Mouse (Mus musculus) forebrain, embryonic 14.5 days (tissue): ENCODE data around the gene Erfe. TPM values are rescaled to one million over a fixed set of nuclear protein-coding genes. Genes with fewer than 3 reads are reported as not detected.

ENCODE experiments used
- ATAC-seq: fragments of 200-750 bp; cut with Nextera tagmentation; 2 replicates; pipeline ENCODE4 v1.8.0; 2017; ENCODE audit warnings: mild to moderate bottlenecking, moderate library complexity
- DNase-seq: peaks from one replicate; pipeline ENCODE4 v3.0.0-alpha.2; 2015; ENCODE audit warnings: low spot score
- H3K27ac ChIP-seq: fragments of 300-500 bp; sonication (generic); 2 replicates; pipeline ENCODE4 v1.5.1; 2014; ENCODE audit warnings: low read depth, mild to moderate bottlenecking, control low read depth, low read length, moderate library complexity
- H3K27me3 ChIP-seq: fragments of 300-500 bp; sonication (generic); replicated peaks from 2 replicates; pipeline ENCODE4 v1.6.1; 2014; ENCODE audit warnings: low read length, control low read depth, mixed read lengths; ENCODE audit not compliant: control insufficient read depth, insufficient read depth
- H3K36me3 ChIP-seq: fragments of 300-500 bp; sonication (generic); 2 replicates; pipeline ENCODE4 v1.6.1; 2014; ENCODE audit warnings: low read length, control low read depth; ENCODE audit not compliant: control insufficient read depth, insufficient read depth
- H3K4me1 ChIP-seq: fragments of 300-500 bp; sonication (generic); 2 replicates; pipeline ENCODE4 v1.6.1; 2014; ENCODE audit warnings: antibody characterized with exemption, low read length, control low read depth; ENCODE audit not compliant: control insufficient read depth, insufficient read depth
- H3K4me2 ChIP-seq: fragments of 300-500 bp; sonication (generic); 2 replicates; pipeline ENCODE4 v1.6.1; 2014; ENCODE audit warnings: mild to moderate bottlenecking, control low read depth, low read length
- H3K4me3 ChIP-seq: fragments of 300-500 bp; sonication (generic); 2 replicates; pipeline ENCODE4 v1.5.1; 2014; ENCODE audit warnings: low read depth, low read length, control low read depth
- H3K9ac ChIP-seq: fragments of 300-500 bp; sonication (generic); 2 replicates; pipeline ENCODE4 v1.6.1; 2014; ENCODE audit warnings: mild to moderate bottlenecking, low read length, control low read depth, moderate library complexity
- H3K9me3 ChIP-seq: fragments of 300-500 bp; sonication (generic); replicated peaks from 2 replicates; pipeline ENCODE4 v1.6.1; 2016; ENCODE audit warnings: low read length, control low read depth, mixed read lengths; ENCODE audit not compliant: control insufficient read depth
- WGBS: fragments of 180-500 bp; shearing (Covaris S2); extraction: QIAGEN DNeasy Blood & Tissue Kit; methylation state at CpG from one replicate; pipeline ENCODE4 v1.1.7; 2014; 5-methylcytosine and 5-hydroxymethylcytosine counted together
- polyA plus RNA-seq: library from polyadenylated mRNA; unstranded; fragments of >200 nt; fragmentation: Nextera tagmentation; extraction: Ambion mirVana; gene quantifications from 2 replicates; pipeline ENCODE4 v1.2.1, GENCODE M21; 2014

Gene Erfe
- polyA plus RNA-seq, 1 experiment from 2014 or later = 0.27 TPM

GRCm38 (mm10) chr1:91344001-91344400, 22.2 kb upstream of the Erfe start:
- no peak overlapping the region for H3K27ac ChIP-seq
- no peak overlapping the region for H3K4me3 ChIP-seq
- no peaks in the 10 kb centered on the region for H3K4me1 ChIP-seq
- ATAC-seq = no peak
- peak; percentile 37 for DNase-seq
- no peak overlapping the region for H3K9ac ChIP-seq
- no peaks in the 10 kb centered on the region for H3K9me3 ChIP-seq
- peaks cover 38% of the 10 kb centered on the region for H3K27me3 ChIP-seq
- 84% methylated on average over 3 of the region's 3 CpGs for WGBS
- no peak overlapping the region for H3K4me2 ChIP-seq
- no peaks in the 10 kb centered on the region for H3K36me3 ChIP-seq

GRCm38 (mm10) chr1:91344921-91345685, 21.1 kb upstream of the Erfe start:
- H3K9me3 ChIP-seq = no peaks in the 10 kb centered on the region
- H3K27me3 ChIP-seq = peaks cover 38% of the 10 kb centered on the region
- ATAC-seq = no peak
- no peaks in the 10 kb centered on the region for H3K36me3 ChIP-seq
- H3K4me1 ChIP-seq = no peaks in the 10 kb centered on the region
- H3K4me2 ChIP-seq = peak overlapping the region; percentile 48
- no peak overlapping the region for H3K27ac ChIP-seq
- peak overlapping the region; percentile 24 for H3K4me3 ChIP-seq
- H3K9ac ChIP-seq = 0 out of 2 replicates have a peak overlapping the region, but pooled peaks have one; percentile 29
- DNase-seq = peak; percentile 19
- 6% methylated on average over 68 of the region's 68 CpGs for WGBS

- peaks cover 38% of the 10 kb centered on the region for H3K27me3 ChIP-seq
- peak; percentile 85; the same call in 1 of the 2 replicates for ATAC-seq
- 36% methylated on average over 3 of the region's 3 CpGs for WGBS
These were observed 19.3 kb upstream of the Erfe start for GRCm38 (mm10) chr1:91346892-91347291.

GRCm38 (mm10) chr1:91350841-91351240, 15.4 kb upstream of the Erfe start, which contains the start of gene Klhl30:
Klhl30 (plus strand) TSS chr1:91351016.
- H3K9me3 ChIP-seq = no peaks in the 10 kb centered on the region
- no peak for ATAC-seq
- H3K4me1 ChIP-seq = no peaks in the 10 kb centered on the region

More at GRCm38 (mm10) chr1:91346892-91347291, 19.3 kb upstream of the Erfe start:
- no peak overlapping the region for H3K4me2 ChIP-seq
- H3K4me3 ChIP-seq = no peak overlapping the region
- no peak overlapping the region for H3K27ac ChIP-seq
- no peaks in the 10 kb centered on the region for H3K9me3 ChIP-seq
- DNase-seq = peak; percentile 76
- H3K9ac ChIP-seq = no peak overlapping the region
- no peaks in the 10 kb centered on the region for H3K4me1 ChIP-seq
- no peaks in the 10 kb centered on the region for H3K36me3 ChIP-seq

GRCm38 (mm10) chr1:91351249-91351648, 15.0 kb upstream of the Erfe start:
- 80% methylated on average over 3 of the region's 3 CpGs for WGBS
- Histone ChIP-seq H3K27me3 (peaks cover 6% of the 10 kb centered on the region), H3K36me3 (no peaks in the 10 kb centered on the region), H3K4me1 (no peaks in the 10 kb centered on the region), H3K9me3 (no peaks in the 10 kb centered on the region), H3K4me2 (no peak overlapping the region), H3K27ac (no peak overlapping the region), H3K9ac (no peak overlapping the region), H3K4me3 (no peak overlapping the region)
- ATAC-seq (no peak), DNase-seq (no peak)

More at GRCm38 (mm10) chr1:91350841-91351240, 15.4 kb upstream of the Erfe start, which contains the start of gene Klhl30:
- Histone ChIP-seq H3K9ac (no peak within 1 kb of the TSS), H3K4me2 (no peak within 1 kb of the TSS), H3K27ac (no peak within 1 kb of the TSS), H3K27me3 (peaks cover 10% of the 10 kb centered on the region), H3K4me3 (no peak within 1 kb of the TSS), H3K36me3 (no peaks in the 10 kb centered on the region)
- 51% methylated on average over 4 of the region's 4 CpGs for WGBS
- no peak for DNase-seq

- no peak for DNase-seq
- H3K4me1 ChIP-seq = no peaks in the 10 kb centered on the region
These were observed 14.0 kb upstream of the Erfe start for GRCm38 (mm10) chr1:91352277-91352676.

GRCm38 (mm10) chr1:91356105-91356504, 10.1 kb upstream of the Erfe start:
- Histone ChIP-seq H3K9ac (no peak overlapping the region), H3K4me1 (no peaks in the 10 kb centered on the region), H3K4me2 (no peak overlapping the region), H3K27me3 (no peaks in the 10 kb centered on the region), H3K9me3 (no peaks in the 10 kb centered on the region), H3K4me3 (no peak overlapping the region), H3K27ac (no peak overlapping the region), H3K36me3 (no peaks in the 10 kb centered on the region)
- WGBS = 86% methylated on average over 11 of the region's 11 CpGs
- DNase-seq = no peak
- no peak for ATAC-seq

More at GRCm38 (mm10) chr1:91352277-91352676, 14.0 kb upstream of the Erfe start:
- 86% methylated on average over 2 of the region's 2 CpGs for WGBS
- no peak overlapping the region for H3K27ac ChIP-seq
- no peaks in the 10 kb centered on the region for H3K27me3 ChIP-seq
- ATAC-seq = no peak
- H3K9ac ChIP-seq = no peak overlapping the region
- H3K36me3 ChIP-seq = no peaks in the 10 kb centered on the region
- H3K4me2 ChIP-seq = no peak overlapping the region
- no peaks in the 10 kb centered on the region for H3K9me3 ChIP-seq
- H3K4me3 ChIP-seq = no peak overlapping the region

GRCm38 (mm10) chr1:91362113-91362512, 4.1 kb upstream of the Erfe start:
- Histone ChIP-seq H3K27ac (no peak overlapping the region), H3K4me2 (no peak overlapping the region), H3K9ac (no peak overlapping the region), H3K36me3 (no peaks in the 10 kb centered on the region), H3K9me3 (0 out of 2 replicates have a peak, but pooled peaks cover 4% of the 10 kb centered on the region), H3K4me3 (no peak overlapping the region), H3K27me3 (peaks cover 3% of the 10 kb centered on the region; the same call in 1 of the 2 replicates), H3K4me1 (no peaks in the 10 kb centered on the region)
- ATAC-seq = no peak
- WGBS = 77% methylated on average over 5 of the region's 5 CpGs
- no peak for DNase-seq
